Mouse (Mus musculus): ENCODE data around the gene Casp3.

Casp3 gene

DNA sequence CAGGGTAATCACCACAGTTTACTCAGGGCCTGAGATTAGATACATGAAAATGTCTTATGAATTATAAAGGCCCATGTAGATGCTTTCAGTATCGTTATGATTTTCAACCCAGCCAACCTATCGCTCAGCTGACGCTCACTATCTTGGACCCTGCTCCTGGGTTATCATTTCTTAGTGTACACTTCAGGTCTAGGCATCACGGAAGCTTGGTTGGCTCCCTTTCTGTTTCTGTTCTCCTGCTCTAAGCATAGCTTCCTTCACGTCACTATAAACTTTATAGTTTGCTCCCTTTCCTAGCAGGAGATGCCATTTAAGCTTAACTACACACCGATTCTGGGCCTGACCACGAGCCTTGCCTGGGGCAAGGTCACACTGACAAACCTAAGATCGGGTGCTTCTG, 5.5 kb upstream of the Casp3 start:
- no peak for DNase-seq

DNA sequence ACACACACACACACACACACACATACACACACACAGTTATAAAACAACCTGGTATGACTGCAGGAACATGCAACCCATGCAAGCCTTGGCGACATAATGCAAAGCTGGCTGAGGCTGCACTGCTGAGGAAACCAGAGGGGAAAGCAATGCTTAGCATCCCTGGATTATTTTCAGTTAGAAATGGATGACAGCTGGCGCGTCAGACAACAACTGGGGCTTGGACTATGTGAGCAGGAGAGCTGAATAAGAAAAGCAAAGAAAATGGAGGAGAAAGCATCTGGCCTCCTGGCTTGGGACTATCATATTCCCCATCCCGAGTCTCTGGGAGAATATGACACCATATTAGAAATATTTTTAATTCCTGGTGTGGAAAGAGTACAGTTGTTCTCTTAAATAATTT, 4.2 kb upstream of the Casp3 start:
- peak; percentile 11 for DNase-seq

DNA sequence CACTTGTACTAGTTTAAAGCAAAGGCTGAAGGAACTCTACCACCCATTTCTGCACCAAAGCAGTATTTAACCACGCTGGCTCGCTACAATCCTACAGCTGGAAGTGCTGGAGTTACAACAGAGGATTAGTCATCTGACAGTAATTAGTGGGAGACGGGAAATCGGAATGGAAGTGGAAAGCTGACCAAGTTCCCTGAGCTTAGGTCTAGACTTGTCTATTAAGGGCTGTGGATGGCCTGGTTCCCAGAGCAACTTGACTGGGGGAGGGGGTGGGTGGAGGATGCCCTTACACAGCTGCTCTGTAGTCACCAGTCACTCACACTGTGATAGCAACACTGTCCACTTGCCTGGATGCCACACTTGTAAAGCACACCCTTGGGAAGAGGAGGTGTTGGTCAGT, 3.7 kb upstream of the Casp3 start:
- DNase-seq, result no peak

DNA sequence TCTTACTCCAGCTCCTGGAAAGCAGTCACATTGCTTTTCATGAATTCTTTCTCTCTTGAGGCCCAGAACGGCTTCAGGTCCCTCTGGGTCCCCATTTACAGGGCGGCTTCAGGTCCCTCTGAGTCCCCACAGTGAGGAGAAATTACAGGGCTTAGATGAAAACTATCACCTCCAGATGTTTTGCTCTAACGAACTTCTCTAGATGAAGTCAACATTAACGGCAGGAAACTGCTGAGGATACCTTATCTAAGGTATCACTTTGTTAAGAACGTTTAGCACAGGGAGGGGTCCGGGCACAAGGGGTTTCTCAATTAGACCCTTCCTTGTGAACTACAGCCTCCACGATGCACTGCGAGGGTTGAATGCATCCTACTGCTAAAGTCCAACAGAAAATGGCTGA, 1.2 kb upstream of the Casp3 start:
- DNase-seq, result no peak

DNA sequence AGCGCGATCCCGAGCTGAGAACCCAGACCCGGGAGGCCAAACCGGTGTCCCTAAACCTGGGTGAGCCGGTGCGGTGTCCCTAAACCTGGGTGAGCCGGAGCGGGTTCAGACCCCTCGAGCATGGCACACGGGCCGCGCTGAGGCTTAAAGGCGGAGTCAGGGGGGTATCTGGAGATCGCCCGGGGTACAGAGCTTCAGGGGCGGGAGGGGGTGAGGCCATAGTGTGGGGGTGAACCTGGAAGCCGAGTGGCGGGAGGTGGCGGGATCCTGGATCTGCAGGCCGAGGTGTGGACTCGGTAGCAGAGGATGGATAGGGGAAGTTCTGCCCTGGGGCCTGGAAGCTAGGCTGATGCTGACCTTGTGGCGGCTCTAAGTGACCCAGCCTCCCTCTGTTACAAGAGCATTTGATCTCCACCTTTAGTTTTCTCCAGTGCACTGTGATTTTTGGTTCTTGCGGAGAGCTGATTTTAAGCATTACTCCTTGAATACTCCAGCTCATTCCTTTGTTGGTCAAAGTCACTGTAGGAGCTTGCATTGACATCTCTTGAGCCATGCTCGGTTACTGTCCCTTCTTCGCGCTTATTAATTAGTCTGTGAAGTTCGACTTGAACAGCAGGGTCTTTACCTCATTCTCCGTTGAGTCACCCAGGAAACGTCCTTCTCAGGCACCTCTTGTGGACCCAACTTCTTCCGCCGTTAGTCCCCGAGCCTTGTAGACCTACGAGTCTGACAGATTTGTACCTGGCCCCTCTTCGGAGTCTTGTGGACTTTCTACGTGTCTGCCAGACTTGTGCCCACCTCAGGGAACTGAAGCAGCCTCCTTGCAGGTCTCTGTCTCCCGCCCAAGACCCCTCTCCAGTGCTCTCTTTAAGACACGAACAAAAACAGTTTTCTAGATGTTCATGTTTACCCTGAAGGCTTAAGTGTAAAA, 864 bp downstream of the Casp3 start:
- no peak for DNase-seq

DNA sequence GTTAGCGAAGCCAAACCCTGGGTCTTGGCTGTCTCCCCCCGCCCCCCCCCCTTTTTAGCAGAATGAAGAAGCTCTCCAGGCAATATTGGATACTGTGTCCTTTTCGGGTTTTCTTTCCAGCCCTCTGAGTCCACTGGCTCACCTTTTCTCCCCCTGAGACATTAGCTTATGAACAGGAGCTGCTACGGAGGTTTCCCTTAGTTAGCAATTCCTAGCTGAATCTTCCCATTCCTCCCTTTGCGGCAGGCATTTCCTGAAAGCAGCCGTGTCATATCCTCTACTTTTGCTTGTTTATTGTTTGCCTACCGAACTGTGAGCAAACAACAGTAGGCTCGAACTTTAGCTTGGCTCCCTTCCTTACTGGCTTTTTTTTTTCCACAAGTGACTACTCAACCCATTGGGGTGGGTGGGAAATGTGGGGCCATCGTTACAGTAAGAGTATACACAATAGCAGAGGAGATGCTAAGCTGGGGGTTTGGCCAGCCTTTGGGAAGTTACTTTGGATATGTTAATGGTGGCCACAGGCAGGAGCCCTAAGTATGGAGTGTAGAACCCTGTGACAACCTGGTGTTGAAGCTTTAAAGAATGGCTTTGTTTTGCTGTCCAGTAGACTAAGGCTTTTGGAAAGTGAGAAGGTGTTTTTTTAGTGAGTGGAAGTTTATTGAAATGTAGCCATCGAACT, 1.7 kb downstream of the Casp3 start:
- DNase-seq, result no peak

DNA sequence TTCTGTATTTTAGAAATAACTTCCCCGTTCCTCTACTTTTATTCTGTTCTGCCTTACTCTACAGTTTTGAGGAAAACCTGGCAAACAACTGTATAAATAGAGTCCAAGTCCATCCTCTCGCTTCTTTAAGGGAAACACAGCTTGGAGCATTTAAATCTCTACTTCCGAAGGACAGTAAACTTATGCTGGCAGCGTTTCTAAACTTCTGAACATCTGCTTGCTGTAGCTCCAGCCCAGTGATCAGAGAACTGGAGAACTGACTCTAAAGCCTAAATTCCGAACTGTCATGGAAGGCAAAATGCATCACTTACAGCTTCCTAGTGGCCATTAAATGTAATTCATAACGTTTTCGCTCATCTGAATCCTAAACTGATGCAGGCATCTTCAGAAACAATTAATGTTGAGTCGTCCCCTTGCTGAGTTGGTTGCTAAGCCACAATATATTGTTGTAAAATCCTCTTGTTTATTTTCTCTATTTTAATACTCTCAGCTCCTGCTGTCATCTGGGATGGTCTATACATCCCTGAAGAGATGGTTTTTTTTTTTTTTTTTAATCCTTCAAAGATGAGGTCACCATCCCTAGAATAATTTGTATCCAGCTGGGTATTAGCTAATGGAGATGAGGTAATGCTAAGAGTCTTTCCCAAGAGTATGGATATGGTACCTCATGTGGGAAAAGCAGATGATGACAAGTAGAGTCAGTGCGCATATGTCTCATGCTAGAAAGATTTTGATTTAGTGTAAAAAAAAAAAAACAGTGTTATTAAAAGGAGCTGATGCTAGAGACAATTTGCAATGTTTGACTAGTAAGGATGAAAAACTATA, 5.6 kb downstream of the Casp3 start:
- DNase-seq, result no peak

DNA sequence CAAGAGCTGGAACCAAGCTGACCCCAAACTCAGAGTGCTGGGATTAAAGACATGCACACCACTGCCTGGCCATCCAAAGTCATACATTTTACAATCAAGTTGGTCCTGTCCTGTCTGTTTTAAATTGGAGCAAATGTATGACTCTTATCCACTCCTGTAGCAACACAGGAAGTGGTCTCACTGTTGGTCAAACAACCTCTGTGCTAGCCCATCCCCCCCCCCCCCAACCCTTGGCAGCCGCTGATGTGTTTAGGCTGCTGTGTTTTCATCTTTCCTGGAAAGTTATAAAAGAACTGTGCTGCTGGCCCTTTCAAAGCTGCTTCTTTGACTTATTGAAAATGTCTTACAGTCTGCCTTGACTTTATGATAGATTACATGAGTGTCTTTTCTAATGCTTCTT, 8.1 kb downstream of the Casp3 start:
- no peak for DNase-seq

DNA sequence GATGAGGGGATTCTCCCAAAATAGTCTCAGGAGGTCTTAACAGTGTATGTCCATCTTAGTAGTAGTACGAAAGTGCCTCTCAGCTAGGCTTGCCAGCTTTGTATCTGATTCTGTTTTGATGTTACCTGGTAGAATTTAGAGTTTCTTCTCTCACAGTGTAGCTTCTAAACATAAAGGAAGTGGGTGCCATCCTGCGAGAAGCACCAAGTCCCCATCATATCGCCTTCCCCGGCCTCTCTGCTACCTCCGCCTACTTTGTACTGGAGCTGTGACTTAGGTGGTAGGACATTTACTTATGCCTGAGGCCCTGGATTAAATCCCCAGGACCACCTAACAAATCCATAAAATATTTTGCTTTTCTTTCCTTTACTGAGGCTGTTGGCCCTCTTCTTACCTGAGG, 9.6 kb downstream of the Casp3 start:
- no peak for DNase-seq

DNA sequence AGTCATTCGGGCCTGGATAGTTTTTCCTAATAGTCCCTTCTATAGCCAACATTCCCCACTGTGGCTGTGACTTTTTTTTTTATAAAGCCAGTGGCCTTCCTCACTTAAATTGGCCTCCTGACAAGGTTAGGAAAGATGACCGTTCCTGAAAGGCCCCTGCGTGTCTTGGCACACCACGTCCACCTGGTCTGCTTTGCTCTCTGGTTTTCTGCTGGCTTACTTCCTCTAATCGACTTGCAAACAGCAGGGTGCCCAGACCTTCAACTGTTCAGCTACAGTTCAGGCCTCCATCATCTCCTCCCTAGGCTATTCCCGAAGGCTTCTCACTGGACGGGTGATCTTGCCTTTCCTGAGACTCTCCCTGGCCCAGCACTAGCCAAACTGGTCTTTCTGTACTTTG, 10.8 kb downstream of the Casp3 start:
- no peak for DNase-seq

DNA sequence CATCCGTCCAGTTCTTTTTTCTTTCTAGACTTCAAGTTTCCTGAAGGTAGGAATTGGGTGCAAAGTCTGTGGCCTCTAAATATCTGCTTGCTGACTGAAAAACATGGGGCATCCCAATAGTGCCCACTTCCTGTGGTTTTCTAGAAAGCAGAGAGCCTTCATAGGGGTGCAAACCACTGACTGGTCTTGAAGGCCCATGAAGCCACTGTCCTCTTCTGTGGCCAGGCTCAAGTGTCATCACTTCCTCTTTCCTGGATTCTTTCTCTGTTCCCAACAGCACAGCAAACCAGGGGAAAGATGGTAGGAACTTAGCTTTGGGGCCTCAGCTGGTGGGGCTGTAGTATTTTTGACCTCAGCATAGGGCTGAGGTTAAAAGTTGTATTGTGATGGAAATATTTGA, 11.6 kb downstream of the Casp3 start:
- no peak for DNase-seq

DNA sequence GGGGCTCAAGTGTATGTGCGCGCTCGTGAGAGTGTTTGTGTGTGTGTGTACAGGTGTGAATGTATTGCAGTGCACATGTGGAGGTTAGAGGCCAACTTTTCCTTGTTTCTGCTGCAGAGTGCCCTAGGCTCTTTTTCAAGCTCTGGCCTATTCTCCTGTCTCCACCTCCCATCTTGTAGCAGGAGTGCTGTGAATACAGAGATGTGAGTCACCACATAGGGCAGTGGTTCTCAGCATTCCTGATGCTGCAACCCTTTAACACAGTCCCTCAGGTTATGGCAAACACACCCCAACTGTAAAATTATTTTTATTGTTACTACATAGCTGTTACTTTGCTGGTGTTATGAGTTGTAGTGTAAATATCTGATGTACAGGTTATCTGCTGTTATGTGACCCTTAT, 13.3 kb downstream of the Casp3 start:
- no peak for DNase-seq

DNA sequence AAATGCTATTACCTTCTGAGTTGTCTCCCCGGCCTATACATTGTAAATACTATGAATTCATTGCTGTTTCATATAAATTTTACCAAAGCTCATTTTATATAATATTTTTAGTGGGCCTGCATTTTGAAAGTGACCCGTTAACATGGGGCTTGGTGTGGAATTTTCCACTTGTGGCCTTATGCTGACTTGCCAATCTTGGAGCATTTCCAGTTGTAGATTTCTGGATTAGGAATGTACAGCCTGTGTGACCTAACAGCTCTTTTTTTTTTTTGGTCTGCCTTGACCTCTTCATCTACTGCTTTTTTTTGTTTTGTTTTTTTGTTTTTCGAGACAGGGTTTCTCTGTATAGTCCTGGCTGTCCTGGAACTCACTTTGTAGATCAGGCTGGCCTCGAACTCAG, 13.8 kb downstream of the Casp3 start:
- DNase-seq, result no peak

DNA sequence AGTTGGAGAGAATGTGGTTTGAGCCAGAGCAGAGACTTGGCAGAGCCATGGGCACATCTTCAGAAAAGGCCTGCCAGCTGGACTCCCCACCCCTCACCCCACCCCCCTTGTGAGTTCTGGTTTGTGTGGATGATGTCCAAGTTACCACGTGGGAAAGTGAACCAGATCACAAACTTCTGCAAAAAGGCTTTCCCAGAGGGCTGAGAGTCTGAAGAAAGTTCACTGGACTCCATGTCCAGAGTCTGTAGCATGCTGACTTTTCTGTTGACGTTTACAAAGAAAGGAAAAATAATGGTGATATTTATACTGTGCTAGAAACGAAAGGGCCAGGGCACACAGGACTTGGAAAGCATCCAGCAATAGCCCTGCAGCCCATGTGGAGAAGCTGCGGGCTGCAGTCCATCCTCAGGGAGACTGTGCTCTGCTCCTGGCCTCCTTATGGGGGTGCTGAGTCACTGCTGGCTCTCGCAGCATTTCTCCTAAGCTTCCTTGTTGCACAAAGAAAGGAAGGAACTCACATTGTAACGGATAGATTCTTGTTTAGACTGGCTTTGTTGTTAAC, 22.0 kb downstream of the Casp3 start:
- peak; percentile 21 for DNase-seq

DNA sequence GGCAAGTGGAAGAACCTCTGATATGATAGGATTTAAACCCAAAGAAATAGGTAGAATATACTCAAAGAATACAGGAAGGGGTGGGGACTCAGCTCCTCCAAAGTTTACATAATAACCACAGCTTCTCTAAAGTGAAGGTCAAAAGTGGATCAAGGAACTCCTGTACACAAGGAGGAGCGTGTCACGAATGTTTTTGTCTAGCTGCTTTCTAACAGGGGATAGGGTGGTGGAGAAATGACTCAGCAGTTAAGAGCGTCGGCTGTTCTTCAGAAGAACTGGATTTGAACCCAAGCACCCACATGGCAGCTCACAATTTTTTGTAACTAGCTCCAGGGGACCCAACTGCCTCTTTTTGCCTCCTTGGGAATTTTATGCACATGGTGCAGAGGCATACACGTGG, 22.8 kb downstream of the Casp3 start:
- no peak for DNase-seq

DNA sequence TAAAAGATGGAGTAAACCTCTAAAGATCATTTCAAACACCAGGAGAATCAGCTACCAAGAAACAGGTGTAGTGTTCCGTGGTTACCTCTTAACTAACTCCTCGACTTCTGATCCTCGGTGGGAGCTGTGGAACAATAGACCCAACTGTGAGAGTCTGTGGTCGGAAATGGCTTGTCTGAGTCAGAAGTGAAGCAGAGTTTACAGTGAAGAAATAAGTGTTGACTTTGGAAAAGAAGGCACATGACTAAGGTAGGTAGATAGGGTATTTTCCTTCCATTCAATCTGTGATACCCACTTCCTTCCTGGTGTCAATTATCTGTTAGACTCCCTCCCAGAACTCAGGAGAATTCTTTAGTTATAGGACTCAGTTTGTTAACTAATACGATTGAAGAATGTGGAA, 24.2 kb downstream of the Casp3 start:
- DNase-seq, result no peak

DNA sequence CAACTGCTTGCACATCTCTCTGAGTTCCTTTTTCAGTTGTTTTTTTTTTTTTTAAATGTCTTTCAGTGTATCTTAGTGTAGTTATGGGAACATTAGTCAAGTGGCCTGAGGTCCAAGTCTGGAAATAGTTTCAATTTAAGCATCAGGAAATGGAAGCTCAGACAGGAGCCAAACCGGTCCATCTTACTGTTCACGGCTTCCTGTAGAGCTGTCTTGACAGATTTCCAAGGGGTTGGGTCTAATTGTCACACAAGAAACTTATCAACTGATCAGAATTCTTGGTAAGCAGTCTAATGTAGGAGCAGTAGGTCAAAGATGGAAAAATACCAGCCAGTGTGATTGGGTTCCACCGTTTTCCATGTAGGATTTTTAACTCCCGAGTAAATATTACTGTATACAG, 31.3 kb downstream of the Casp3 start:
- no peak for DNase-seq

DNA sequence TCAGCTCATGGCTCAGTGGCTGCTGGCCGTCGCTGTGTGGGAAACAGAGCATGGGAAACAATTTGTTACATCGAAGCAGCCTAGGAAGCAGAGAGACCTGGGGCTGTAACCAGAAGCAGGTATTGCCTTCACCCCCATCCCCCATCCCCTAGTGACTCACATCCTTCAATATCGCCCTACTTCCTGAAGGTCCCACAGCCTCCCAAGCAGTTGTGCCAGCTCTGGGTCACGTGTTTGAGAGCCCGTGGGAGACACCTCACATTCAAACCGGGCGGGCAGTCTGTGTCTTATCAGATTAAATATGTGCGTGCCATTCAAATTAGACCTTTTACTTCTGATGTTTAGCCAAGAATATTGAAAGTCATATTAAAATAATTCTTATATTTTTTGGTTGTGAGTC, 34.8 kb downstream of the Casp3 start:
- DNase-seq, result no peak

DNA sequence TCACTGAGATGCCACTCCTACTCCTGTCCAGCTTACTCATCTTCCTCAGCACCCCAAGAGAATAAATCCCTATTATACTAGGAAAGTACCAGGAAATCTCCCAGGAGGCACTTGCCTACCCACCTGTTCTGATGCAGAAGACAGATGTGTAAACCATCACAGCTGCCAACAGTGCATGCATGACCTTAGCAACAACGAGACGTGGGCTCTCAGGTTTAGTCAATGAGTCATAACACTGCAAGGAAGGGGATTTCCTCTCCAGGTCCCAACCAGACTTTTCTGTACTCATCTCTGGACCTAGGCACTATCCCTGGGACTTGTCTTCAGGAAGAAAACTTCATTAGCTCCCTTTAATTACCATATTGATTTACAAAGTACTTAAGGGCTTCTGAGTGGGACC, 38.8 kb downstream of the Casp3 start:
- no peak for DNase-seq

DNA sequence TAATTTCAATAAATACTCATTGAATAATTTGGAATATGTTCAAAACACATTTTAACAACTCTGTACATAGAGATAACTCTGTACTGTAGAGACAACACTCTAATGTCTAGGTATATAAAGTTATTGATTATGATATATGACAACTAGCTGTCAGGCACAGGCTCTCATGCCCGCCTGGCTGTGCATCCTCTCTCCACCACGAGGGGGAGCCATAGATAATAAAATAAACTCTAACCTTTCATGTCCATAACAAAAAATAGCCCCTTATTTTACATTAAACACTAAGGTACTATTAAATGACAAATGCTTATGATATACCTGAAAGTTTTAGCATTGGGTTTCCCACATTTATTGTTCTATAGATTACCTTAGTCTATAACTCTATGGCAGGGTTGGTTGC, 54.4 kb downstream of the Casp3 start:
- DNase-seq, result peak; percentile 40

DNA sequence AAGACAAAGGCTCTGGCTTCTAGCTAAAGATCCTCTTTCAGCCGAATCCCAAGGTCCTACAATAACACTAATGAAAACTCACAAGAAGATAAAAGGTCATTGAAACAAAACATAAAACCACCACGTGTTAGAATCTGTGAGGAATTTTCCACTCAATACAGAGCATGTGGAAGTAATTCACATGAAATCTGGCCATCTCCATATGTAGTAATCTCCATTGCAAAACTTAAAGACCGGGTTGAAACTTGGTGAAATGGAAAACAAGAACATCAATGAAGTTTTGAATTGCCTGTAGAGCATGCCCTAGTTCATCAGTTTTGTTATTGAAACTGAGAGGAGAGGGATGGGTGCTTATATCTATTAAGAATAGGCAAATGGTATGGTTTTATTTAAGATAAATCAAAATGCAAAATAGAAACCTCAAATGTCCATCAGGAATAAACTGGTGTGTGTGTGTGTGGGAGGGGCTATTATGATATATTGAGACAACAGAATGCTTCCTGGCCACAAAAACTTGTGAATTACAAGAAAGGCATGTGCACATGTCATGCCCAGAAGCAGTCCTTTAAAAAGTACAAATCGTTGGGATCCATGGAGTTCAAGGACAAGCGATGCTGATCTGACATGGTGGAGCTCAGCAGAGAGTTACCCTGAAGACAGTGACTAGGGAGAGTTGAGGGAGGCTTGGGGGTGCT, 63.7 kb downstream of the Casp3 start:
- DNase-seq, result no peak

DNA sequence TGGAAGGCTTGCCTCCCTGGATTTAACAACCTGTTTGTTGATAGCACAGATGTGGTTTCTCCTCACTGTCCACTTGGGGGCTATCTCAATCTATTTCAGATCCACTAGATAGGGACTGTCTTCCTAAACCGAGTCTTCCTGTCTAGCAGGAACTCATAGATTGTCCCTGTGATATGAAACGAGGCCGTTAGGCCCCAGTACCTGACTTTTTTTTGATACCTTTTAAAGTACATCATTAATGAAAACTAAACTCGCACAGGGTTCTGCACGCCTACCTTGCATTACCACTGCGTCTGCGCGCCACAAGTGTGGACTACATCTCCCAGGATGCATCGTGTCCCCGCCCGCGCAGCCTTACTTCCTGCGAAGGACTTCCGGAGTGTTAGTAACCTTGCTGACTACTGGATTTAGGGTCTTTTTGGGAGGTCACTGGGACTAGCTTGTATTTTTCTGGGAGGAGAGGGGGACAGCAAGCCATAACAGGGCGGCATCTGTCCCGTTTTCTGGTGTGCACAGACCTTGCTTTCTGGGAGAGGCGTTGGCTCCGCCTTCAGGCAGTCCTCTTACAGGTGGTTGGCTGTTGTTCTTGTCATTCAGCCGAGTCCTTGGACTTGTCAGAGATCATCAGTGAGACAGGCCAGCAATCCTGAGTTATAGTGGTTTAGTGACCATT, 69.7 kb downstream of the Casp3 start:
- DNase-seq, result peak; percentile 95

Data from right cerebral cortex, adult 18-20 months (tissue).